Mouse (Mus musculus): Measurements from ENCODE around the gene Fto.

- no peak for TF ChIP-seq CTCF (IDR thresholded peaks at IDR 0.05; ENCODE audit: low read depth)
- no peak for TF ChIP-seq EP300 (IDR thresholded peaks at IDR 0.05; ENCODE audit: low read depth)
Measured at GRCm38 (mm10) chr8:91657381-91657780, 344.1 kb downstream of the Fto start.

All from liver, embryonic 14.5 days (tissue).